Mouse (Mus musculus): Measurements from ENCODE around the gene Zscan18. TPM values are rescaled to one million over a fixed set of nuclear protein-coding genes. Genes with fewer than 3 reads are reported as not detected.

The Zscan18 gene
- polyA plus RNA-seq, 1 experiment from 2014 or later, result 8.2 TPM

DNA sequence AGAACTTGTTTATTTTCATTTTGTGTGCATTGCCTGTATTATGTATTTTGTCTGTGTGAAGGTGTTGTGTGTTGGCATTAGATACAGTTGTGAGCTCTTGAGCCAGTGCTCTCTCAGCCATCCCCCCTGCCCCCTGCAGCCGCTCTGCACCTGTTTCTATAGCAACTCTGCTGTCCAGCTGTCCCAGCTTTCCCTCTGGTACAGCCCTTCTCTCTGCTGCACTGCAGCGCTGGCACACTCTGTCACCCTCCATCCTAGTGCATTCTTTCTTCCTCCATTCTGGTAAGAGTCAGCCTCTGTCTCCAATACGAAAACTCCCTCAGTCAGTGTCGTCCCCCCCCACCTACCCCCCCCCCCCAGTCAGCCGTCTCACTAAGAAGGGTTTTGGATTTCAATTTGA, 15.4 kb downstream of the Zscan18 start:
- Histone ChIP-seq H3K27me3 (replicated peaks) (no peaks in the 10 kb centered on the region), H3K4me2 (no peak overlapping the region), H3K9me3 (no peaks in the 10 kb centered on the region), H3K9ac (no peak overlapping the region), H3K4me1 (no peaks in the 10 kb centered on the region), H3K27ac (replicated peaks) (no peak overlapping the region), H3K36me3 (no peaks in the 10 kb centered on the region), H3K4me3 (no peak overlapping the region)
- 48% methylated on average over 4 of the region's 5 CpGs for WGBS
- no peak for ATAC-seq (ENCODE audit: extremely low read depth, insufficient number of reproducible peaks, low FRiP score, low TSS enrichment)

GRCm38 (mm10) chr7:12787333-12787732, 16.1 kb downstream of the Zscan18 start:
- ATAC-seq (ENCODE audit: extremely low read depth, insufficient number of reproducible peaks, low FRiP score, low TSS enrichment), result no peak
- no peak overlapping the region for H3K27ac ChIP-seq (replicated peaks)
- no peaks in the 10 kb centered on the region for H3K9me3 ChIP-seq
- H3K4me2 ChIP-seq, result no peak overlapping the region
- H3K27me3 ChIP-seq (replicated peaks), result no peaks in the 10 kb centered on the region
- no peaks in the 10 kb centered on the region for H3K36me3 ChIP-seq
- no peak overlapping the region for H3K4me3 ChIP-seq
- no peaks in the 10 kb centered on the region for H3K4me1 ChIP-seq
- no peak overlapping the region for H3K9ac ChIP-seq
- WGBS, result 74% methylated on average over 6 of the region's 6 CpGs

- under 1% methylated on average over 57 of the region's 57 CpGs for WGBS
- Histone ChIP-seq H3K4me1 (peaks cover 8% of the 10 kb centered on the region), H3K4me3 (peak overlapping the region; percentile 80), H3K9ac (peak overlapping the region; percentile 89), H3K27ac (replicated peaks) (no peak overlapping the region), H3K27me3 (replicated peaks) (no peaks in the 10 kb centered on the region), H3K36me3 (peaks cover 2% of the 10 kb centered on the region), H3K4me2 (peak overlapping the region; percentile 98), H3K9me3 (no peaks in the 10 kb centered on the region)
- peak; percentile 83 for ATAC-seq (ENCODE audit: extremely low read depth, insufficient number of reproducible peaks, low FRiP score, low TSS enrichment)
Measured at GRCm38 (mm10) chr7:12780151-12780830, 23.1 kb downstream of the Zscan18 start.

DNA sequence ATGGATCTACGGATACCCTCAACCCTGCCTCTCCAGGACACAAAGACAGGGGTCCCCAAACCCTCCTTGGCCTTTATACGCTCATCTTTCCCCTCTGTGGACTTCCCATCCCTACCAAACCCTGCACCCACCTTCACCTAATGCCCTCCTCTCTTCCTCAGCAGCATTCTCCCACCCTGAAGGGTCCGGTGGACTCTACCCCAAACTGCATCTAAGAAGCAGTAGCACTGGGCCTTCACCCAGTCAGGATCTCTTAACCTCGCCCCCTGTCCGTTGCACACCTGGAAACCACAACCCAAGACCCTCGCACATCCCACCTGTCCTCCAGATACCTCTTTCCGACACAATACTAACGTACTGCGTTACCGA, 23.7 kb downstream of the Zscan18 start:
- Histone ChIP-seq H3K36me3 (peaks cover 7% of the 10 kb centered on the region), H3K4me3 (peak overlapping the region; percentile 80), H3K4me1 (peaks cover 8% of the 10 kb centered on the region), H3K27ac (replicated peaks) (no peak overlapping the region), H3K4me2 (peak overlapping the region; percentile 98), H3K27me3 (replicated peaks) (no peaks in the 10 kb centered on the region), H3K9me3 (no peaks in the 10 kb centered on the region), H3K9ac (peak overlapping the region; percentile 89)
- ATAC-seq (ENCODE audit: extremely low read depth, insufficient number of reproducible peaks, low FRiP score, low TSS enrichment), result no peak
- 23% methylated on average over 10 of the region's 10 CpGs for WGBS

- Histone ChIP-seq H3K9me3 (no peaks in the 10 kb centered on the region), H3K4me2 (0 out of 2 replicates have a peak overlapping the region, but pooled peaks have one; percentile 98), H3K4me1 (peaks cover 8% of the 10 kb centered on the region), H3K27ac (replicated peaks) (no peak overlapping the region), H3K4me3 (no peak overlapping the region), H3K27me3 (replicated peaks) (no peaks in the 10 kb centered on the region), H3K9ac (peak overlapping the region; percentile 89; the same call in 1 of the 2 replicates), H3K36me3 (peaks cover 13% of the 10 kb centered on the region)
- no peak for ATAC-seq (ENCODE audit: extremely low read depth, insufficient number of reproducible peaks, low FRiP score, low TSS enrichment)
- WGBS, result 86% methylated on average over 5 of the region's 5 CpGs
Measured at GRCm38 (mm10) chr7:12779141-12779540, 24.3 kb downstream of the Zscan18 start.

DNA sequence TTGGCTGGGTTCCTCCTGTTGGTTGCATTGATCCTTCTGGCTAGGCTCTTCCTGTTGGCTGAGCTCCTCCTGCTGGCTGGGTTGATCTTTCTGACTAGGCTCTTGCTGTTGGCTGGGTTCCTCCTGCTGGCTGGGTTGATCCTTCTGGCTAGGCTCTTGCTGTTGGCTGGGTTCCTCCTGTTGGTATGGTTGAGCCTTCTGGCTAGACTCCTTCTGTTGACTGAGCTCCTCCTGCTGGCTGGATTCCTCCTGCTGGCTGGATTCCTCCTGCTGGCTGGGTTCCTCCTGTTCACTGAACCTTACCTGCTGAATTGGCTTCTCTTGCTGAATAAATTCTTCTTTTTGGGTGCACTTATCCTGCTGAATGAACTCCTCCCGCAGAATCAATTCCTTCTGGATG, 28.8 kb downstream of the Zscan18 start:
- peaks cover 58% of the 10 kb centered on the region for H3K36me3 ChIP-seq
- no peak overlapping the region for H3K4me2 ChIP-seq
- H3K27ac ChIP-seq (replicated peaks), result no peak overlapping the region
- no peaks in the 10 kb centered on the region for H3K9me3 ChIP-seq
- no peak overlapping the region for H3K4me3 ChIP-seq
- WGBS, result 93% methylated on average over 1 of the region's 1 CpGs
- no peaks in the 10 kb centered on the region for H3K27me3 ChIP-seq (replicated peaks)
- ATAC-seq (ENCODE audit: extremely low read depth, insufficient number of reproducible peaks, low FRiP score, low TSS enrichment), result no peak
- peaks cover 4% of the 10 kb centered on the region for H3K4me1 ChIP-seq
- no peak overlapping the region for H3K9ac ChIP-seq

- no peaks in the 10 kb centered on the region for H3K9me3 ChIP-seq
- no peak overlapping the region for H3K27ac ChIP-seq (replicated peaks)
- H3K9ac ChIP-seq, result no peak overlapping the region
- H3K36me3 ChIP-seq, result peaks cover 63% of the 10 kb centered on the region
- WGBS, result 82% methylated on average over 9 of the region's 9 CpGs
- no peaks in the 10 kb centered on the region for H3K4me1 ChIP-seq
- H3K4me2 ChIP-seq, result no peak overlapping the region
- H3K4me3 ChIP-seq, result no peak overlapping the region
- no peaks in the 10 kb centered on the region for H3K27me3 ChIP-seq (replicated peaks)
- ATAC-seq (ENCODE audit: extremely low read depth, insufficient number of reproducible peaks, low FRiP score, low TSS enrichment), result no peak
Measured at GRCm38 (mm10) chr7:12774111-12774510, 29.3 kb downstream of the Zscan18 start.

DNA sequence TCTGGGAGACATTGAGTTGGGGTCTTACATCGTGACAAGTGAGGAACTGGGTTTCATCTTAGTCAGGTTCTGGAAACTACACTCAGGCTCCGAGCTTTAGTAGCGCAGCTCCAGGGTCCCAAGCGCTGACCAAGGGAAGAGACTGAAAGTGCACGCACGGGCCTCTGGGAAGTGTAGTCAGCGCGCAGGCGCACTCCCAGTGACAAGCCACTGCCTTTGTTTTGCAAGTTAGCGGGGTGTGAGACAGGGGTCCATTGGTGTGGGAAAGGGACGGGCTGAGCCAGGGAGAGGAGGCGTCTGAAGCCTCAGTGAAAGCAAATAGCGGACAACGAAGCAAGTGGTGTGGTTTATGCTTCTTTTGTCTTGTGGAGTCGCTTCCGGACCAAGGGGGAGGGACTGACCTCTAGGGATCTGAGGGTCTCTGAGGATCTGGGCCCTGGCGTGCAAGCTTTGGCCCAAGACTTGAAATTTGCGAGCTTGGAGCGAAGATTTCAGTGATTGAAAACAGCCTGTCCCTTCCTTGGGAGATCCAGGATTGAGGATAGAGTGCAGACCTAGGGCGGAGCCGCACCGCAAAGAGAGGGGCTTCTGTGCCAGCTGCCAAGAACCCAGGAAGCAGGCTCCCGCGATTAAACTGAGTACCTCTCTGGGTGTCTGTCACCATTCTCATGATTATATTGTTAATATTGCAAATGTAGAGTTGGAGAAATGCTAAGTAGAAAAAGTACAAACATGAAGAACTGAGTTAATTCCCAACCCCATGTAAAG, 53.8 kb downstream of the Zscan18 start:
- Histone ChIP-seq H3K4me1 (no peaks in the 10 kb centered on the region), H3K27me3 (replicated peaks) (no peaks in the 10 kb centered on the region), H3K27ac (replicated peaks) (no peak overlapping the region), H3K4me2 (peak overlapping the region; percentile 41), H3K9me3 (peaks cover 19% of the 10 kb centered on the region), H3K4me3 (peak overlapping the region; percentile 29), H3K9ac (no peak overlapping the region), H3K36me3 (no peaks in the 10 kb centered on the region)
- no peak for ATAC-seq (ENCODE audit: extremely low read depth, insufficient number of reproducible peaks, low FRiP score, low TSS enrichment)
- WGBS, result 66% methylated on average over 24 of the region's 24 CpGs

GRCm38 (mm10) chr7:12734904-12735303, 68.5 kb downstream of the Zscan18 start, which contains the start of gene Vmn2r56:
TSS of gene Vmn2r56 (minus strand) at chr7:12735004.
- Histone ChIP-seq H3K4me3 (no peak within 1 kb of the TSS), H3K27me3 (replicated peaks) (no peaks in the 10 kb centered on the region), H3K27ac (replicated peaks) (no peak within 1 kb of the TSS), H3K4me2 (no peak within 1 kb of the TSS), H3K36me3 (no peaks in the 10 kb centered on the region), H3K4me1 (no peaks in the 10 kb centered on the region), H3K9me3 (no peaks in the 10 kb centered on the region), H3K9ac (no peak within 1 kb of the TSS)
- no peak for ATAC-seq (ENCODE audit: extremely low read depth, insufficient number of reproducible peaks, low FRiP score, low TSS enrichment)
- WGBS, result 35% methylated on average over 1 of the region's 1 CpGs

Data from heart, embryonic 13.5 days (tissue).